Mouse (Mus musculus): ENCODE measurements around the gene Chpt1.

- TF ChIP-seq CTCF (IDR thresholded peaks at IDR 0.05; ENCODE audit: low read depth) (no peak), EP300 (optimal IDR thresholded peaks at IDR 0.05) (no peak)
These were observed 83.7 kb downstream of the Chpt1 start for GRCm38 (mm10) chr10:88420141-88420541.
